Mouse (Mus musculus): Measurements from ENCODE around the gene Atp1b3. TPM values are rescaled to one million over a fixed set of nuclear protein-coding genes. Genes with fewer than 3 reads are reported as not detected.

Atp1b3 gene
- total RNA-seq, 4 experiments from 2014 or later, result 173 to 211 (median 196) TPM

Other genes starting within 250 kb of the Atp1b3 start
- 10 to 100 TPM in 2 of 4 experiments, 1 to 10 TPM in 2; 7.1 to 15.3 (median 10.7) TPM for gene Gk5, start 245.1 kb downstream of the Atp1b3 start, total RNA-seq (2022)
- 100 to 1,000 TPM in 3 of 4 experiments, 10 to 100 TPM in 1; 86.3 to 118 (median 111) TPM for gene Tfdp2, start 168.2 kb downstream of the Atp1b3 start, total RNA-seq (2022)
- gene Rnf7, start 114.2 kb upstream of the Atp1b3 start, total RNA-seq (2022), result 10 to 100 TPM; 71.2 to 80.5 (median 77.9) TPM
- under 1 TPM in 1 of 4 experiments, not detected in 3; 0.13 TPM for gene Gm28729, start 160.8 kb upstream of the Atp1b3 start, total RNA-seq (2022)